8 mouse cellular contexts compared by ENCODE assay signal in genomic region chr13:54691737-54692136, GRCm38 (mm10). TPM values are rescaled to one million over a fixed set of nuclear protein-coding genes. Genes with fewer than 3 reads are reported as not detected.
A peak's percentile ranks its signal among the peaks of the same experiment; 100 is the strongest.
DNase-seq lines count a peak whose midpoint lies in the region; ATAC-seq and TF ChIP-seq lines count a peak whose summit lies in the region.

No protein-coding gene starts in this region.

- H3K36me3 ChIP-seq in thymus, adult 2 months (ENCODE audit: control insufficient read depth, insufficient read depth, low read length) = no peaks in the 10 kb centered on the region

- H3K27ac ChIP-seq in thymus, adult 2 months (ENCODE audit: control insufficient read depth, insufficient read depth, low read length) = 0 out of 2 replicates have a peak overlapping the region, but pooled peaks have one; percentile 54

- no peak for ATAC-seq in activated CD4-positive, CD25-positive, alpha-beta regulatory T cell, adult 4 months

- peak; percentile 42 for DNase-seq in cerebellum, adult 9-11 months
- no peak for DNase-seq in cerebellum, postnatal 36 days
- no peak for DNase-seq in thymus, adult 2 months
- DNase-seq in thymus, postnatal 10 days (ENCODE audit: low spot score in 2 of 2) = no peak
- DNase-seq in lung, postnatal 4 days = peak; percentile 24 to 32
- DNase-seq in left cerebral cortex, adult 9 months (ENCODE audit: low spot score in 2 of 2) = no peak
- no peak for DNase-seq in adipocyte (ENCODE audit: low spot score)

- TF ChIP-seq CTCF in thymus, adult 2 months (IDR thresholded peaks at IDR 0.05; ENCODE audit: borderline replicate concordance, control insufficient read depth, extremely low read depth, insufficient read depth, low read length, poor library complexity) = no peak

- H3K27me3 ChIP-seq in thymus, adult 2 months (ENCODE audit: control insufficient read depth, insufficient read depth, low read length) = no peaks in the 10 kb centered on the region

- TF ChIP-seq POLR2A in thymus, adult 2 months (IDR thresholded peaks at IDR 0.05; ENCODE audit: control insufficient read depth, extremely low read depth, insufficient read depth, low read length, poor library complexity) = no peak

- H3K4me1 ChIP-seq in thymus, adult 2 months (replicated peaks; ENCODE audit: control insufficient read depth, insufficient read depth, low read length) = peaks cover 24% of the 10 kb centered on the region

- no peak overlapping the region for H3K4me3 ChIP-seq in thymus, adult 2 months (ENCODE audit: control insufficient read depth, insufficient read depth, low read length)

RNA-seq across cellular contexts. Expression of gene Rnf44, which starts 2.0 kb away (rescaled TPM):
- polyA plus RNA-seq in thymus, adult 2 months (2012; rRNA removed) = 601 and 680 TPM in 2 replicates
- 10 to 100 TPM; 23.3 to 31.2 TPM for polyA plus RNA-seq in activated CD4-positive, CD25-positive, alpha-beta regulatory T cell, adult 4 months (2017; shearing (Covaris generic))

RNA-seq across cellular contexts. Expression of gene Cdhr2, which starts 9.5 kb away (rescaled TPM):
- polyA plus RNA-seq in thymus, adult 2 months (2012; rRNA removed) = 1.2 and 1.3 TPM in 2 replicates
- under 1 TPM in 1 of 2 experiments, not detected in 1; 0.08 TPM for polyA plus RNA-seq in activated CD4-positive, CD25-positive, alpha-beta regulatory T cell, adult 4 months (2017; shearing (Covaris generic))

RNA-seq across cellular contexts. Expression of gene Gprin1, which starts 57.9 kb away (rescaled TPM):
- 0.18 and 0.19 TPM in 2 replicates for polyA plus RNA-seq in thymus, adult 2 months (2012; rRNA removed)
- not detected for polyA plus RNA-seq in activated CD4-positive, CD25-positive, alpha-beta regulatory T cell, adult 4 months (2017; shearing (Covaris generic))

Comparison
In these comparisons a context has a peak if more than half of its experiments do, and no peak if none do; other contexts are left out.
1. DNase-seq: peak in cerebellum, adult 9-11 months (single experiment) and lung, postnatal 4 days (2 of 2); none in cerebellum, postnatal 36 days (0 of 2), thymus, adult 2 months (single experiment), thymus, postnatal 10 days (0 of 2), left cerebral cortex, adult 9 months (0 of 2) and adipocyte (single experiment).
2. RNA of gene Rnf44, which starts 2.0 kb away (polyA plus RNA-seq): 601 to 680 TPM in thymus, adult 2 months; 23.3 to 31.2 TPM in activated CD4-positive, CD25-positive, alpha-beta regulatory T cell, adult 4 months; every median in the first group is over 10 times any median in the second.